Mouse (Mus musculus) CH12.LX (cell line): Measurements from ENCODE around the gene Nxn.

ENCODE experiments used
- BHLHE40 ChIP-seq: IDR thresholded peaks from 2 replicates; pipeline ENCODE4 v1.6.1; 2011; ENCODE audit warnings: mild to moderate bottlenecking, low read depth, low read length, improper control_type of control experiment
- CHD2 ChIP-seq: IDR thresholded peaks from 2 replicates; pipeline ENCODE4 v1.6.1; 2011; ENCODE audit warnings: low read length, improper control_type of control experiment
- CTCF ChIP-seq, 2 experiments: IDR thresholded peaks in 1 of 2; conservative IDR thresholded peaks in 1 of 2; 2 replicates each; pipeline ENCODE4 v1.5.1; 2011 to 2012; ENCODE audit warnings: low read depth in 2 of 2, low read length in 2 of 2, improper control_type of control experiment in 1 of 2, inconsistent platforms in 1 of 2, mild to moderate bottlenecking in 1 of 2, moderate library complexity in 1 of 2
- ELF1 ChIP-seq: IDR thresholded peaks from 2 replicates; pipeline ENCODE4 v1.6.1; 2014; ENCODE audit warnings: low read depth, mild to moderate bottlenecking, inconsistent platforms, low read length, improper control_type of control experiment
- GABPA ChIP-seq: IDR thresholded peaks from 2 replicates; pipeline ENCODE4 v1.6.1; 2012; ENCODE audit warnings: low read depth, low read length, improper control_type of control experiment, inconsistent platforms; ENCODE audit not compliant: insufficient replicate concordance
- IRF4 ChIP-seq: IDR thresholded peaks from 2 replicates; pipeline ENCODE4 v1.6.1; 2014; ENCODE audit warnings: low read depth, mild to moderate bottlenecking, inconsistent platforms, low read length, improper control_type of control experiment
- MEF2A ChIP-seq: IDR thresholded peaks from 2 replicates; pipeline ENCODE4 v1.6.1; 2014; ENCODE audit warnings: low read depth, mild to moderate bottlenecking, inconsistent platforms, low read length, improper control_type of control experiment, borderline replicate concordance
- NRF1 ChIP-seq: IDR thresholded peaks from 2 replicates; pipeline ENCODE4 v1.6.1; 2014; ENCODE audit warnings: low read depth, mild to moderate bottlenecking, inconsistent platforms, low read length, improper control_type of control experiment, moderate library complexity
- POLR2A ChIP-seq: IDR thresholded peaks from 2 replicates; pipeline ENCODE4 v1.6.1; 2011; ENCODE audit warnings: low read depth, mild to moderate bottlenecking, improper control_type of control experiment, low read length
- POLR2AphosphoS2 ChIP-seq: IDR thresholded peaks from 2 replicates; pipeline ENCODE4 v1.6.1; 2011; ENCODE audit warnings: low read depth, low read length, improper control_type of control experiment
- RCOR1 ChIP-seq: conservative IDR thresholded peaks from 2 replicates; pipeline ENCODE4 v1.6.1; 2012; ENCODE audit warnings: low read depth, mild to moderate bottlenecking, inconsistent platforms, low read length, improper control_type of control experiment
- SMC3 ChIP-seq: IDR thresholded peaks from 2 replicates; pipeline ENCODE4 v1.6.1; 2011; ENCODE audit warnings: low read depth, low read length, improper control_type of control experiment
- USF1 ChIP-seq: IDR thresholded peaks from 2 replicates; pipeline ENCODE4 v1.6.1; 2014; ENCODE audit warnings: low read depth, mild to moderate bottlenecking, inconsistent platforms, low read length, improper control_type of control experiment
- ZNF384 ChIP-seq: IDR thresholded peaks from 2 replicates; pipeline ENCODE4 v1.6.1; 2012; ENCODE audit warnings: low read depth, low read length, improper control_type of control experiment, inconsistent platforms

GRCm38 (mm10) chr11:76324801-76325200 is 74.1 kb downstream of the Nxn start:
- TF ChIP-seq SMC3 (no peak), CTCF (conservative IDR thresholded peaks at IDR 0.05 in 1 of 2, IDR thresholded peaks at IDR 0.05 in 1 of 2; ENCODE audit: low read depth in 2 of 2, low read length in 2 of 2) (no peak), ZNF384 (no peak), RCOR1 (no peak), CHD2 (no peak), POLR2A (no peak), ELF1 (no peak), POLR2AphosphoS2 (no peak), USF1 (no peak), BHLHE40 (no peak), IRF4 (no peak), MEF2A (no peak), GABPA (no peak), NRF1 (no peak)
